Mouse (Mus musculus) myocyte (in vitro differentiated cells): ENCODE measurements around the gene Parvb. TPM values are rescaled to one million over a fixed set of nuclear protein-coding genes. Genes with fewer than 3 reads are reported as not detected.

Source experiments
- H3K27me3 ChIP-seq: one replicate; pipeline ENCODE4 v1.6.1; 2011; ENCODE audit not compliant: control insufficient read depth, insufficient read depth, insufficient read length
- H3K36me3 ChIP-seq: one replicate; pipeline ENCODE4 v1.6.1; 2011; ENCODE audit not compliant: control insufficient read depth, insufficient read depth
- H3K4me2 ChIP-seq: one replicate; pipeline ENCODE4 v1.6.1; 2011; ENCODE audit warnings: low read depth, control low read depth
- H3K4me3 ChIP-seq: one replicate; pipeline ENCODE4 v1.5.1; 2011; ENCODE audit warnings: mild to moderate bottlenecking, control low read depth, moderate library complexity
- H3K79me2 ChIP-seq: one replicate; pipeline ENCODE4 v1.6.1; 2011; ENCODE audit not compliant: control insufficient read depth, insufficient read depth
- H3ac ChIP-seq: one replicate; pipeline ENCODE4 v1.6.1; 2011; ENCODE audit not compliant: control insufficient read depth, insufficient read length
- CEBPB ChIP-seq: IDR thresholded peaks from 2 replicates; pipeline ENCODE4 v1.6.1; 2011; ENCODE audit warnings: mild to moderate bottlenecking, moderate library complexity; ENCODE audit not compliant: poor library complexity, insufficient read depth, severe bottlenecking
- E2F4 ChIP-seq: IDR thresholded peaks from one replicate; pipeline ENCODE4 v1.6.1; 2011; ENCODE audit warnings: mild to moderate bottlenecking, control low read depth, moderate library complexity; ENCODE audit not compliant: insufficient read depth
- MAX ChIP-seq: IDR thresholded peaks from one replicate; pipeline ENCODE4 v1.6.1; 2011; ENCODE audit warnings: low read depth, mild to moderate bottlenecking, control low read depth
- MYOD1 ChIP-seq, 3 experiments: IDR thresholded peaks; one replicate each; pipeline ENCODE4 v1.6.1; 2011; ENCODE audit warnings: control low read depth in 2 of 3, low read depth in 2 of 3, mild to moderate bottlenecking in 2 of 3, moderate library complexity in 1 of 3; ENCODE audit not compliant: insufficient read length in 2 of 3, control insufficient read depth in 1 of 3
- MYOG ChIP-seq, 3 experiments: IDR thresholded peaks; one replicate each; pipeline ENCODE4 v1.6.1; 2011; ENCODE audit warnings: control low read depth in 2 of 3, low read depth in 2 of 3, mild to moderate bottlenecking in 2 of 3; ENCODE audit not compliant: insufficient read length in 2 of 3, control insufficient read depth in 1 of 3, insufficient read depth in 1 of 3
- POLR2A ChIP-seq: IDR thresholded peaks from one replicate; pipeline ENCODE4 v1.6.1; 2011; ENCODE audit warnings: low read depth, mild to moderate bottlenecking, control low read depth, moderate library complexity; ENCODE audit not compliant: insufficient read length
- POLR2AphosphoS2 ChIP-seq: IDR thresholded peaks from one replicate; pipeline ENCODE4 v1.6.1; 2011; ENCODE audit warnings: low read depth, control low read depth; ENCODE audit not compliant: insufficient read length
- REST ChIP-seq: IDR thresholded peaks from one replicate; pipeline ENCODE4 v1.6.1; 2011; ENCODE audit warnings: mild to moderate bottlenecking, control low read depth, moderate library complexity; ENCODE audit not compliant: insufficient read depth, insufficient read length
- SRF ChIP-seq: IDR thresholded peaks from one replicate; pipeline ENCODE4 v1.6.1; 2011; ENCODE audit warnings: low read depth; ENCODE audit not compliant: control insufficient read depth, insufficient read length
- TCF12 ChIP-seq: IDR thresholded peaks from one replicate; pipeline ENCODE4 v1.6.1; 2011; ENCODE audit warnings: mild to moderate bottlenecking, control low read depth; ENCODE audit not compliant: poor library complexity, insufficient read depth, severe bottlenecking
- TCF3 ChIP-seq: IDR thresholded peaks from one replicate; pipeline ENCODE4 v1.6.1; 2011; ENCODE audit warnings: low read depth, control low read depth; ENCODE audit not compliant: insufficient read length
- USF1 ChIP-seq: IDR thresholded peaks from one replicate; pipeline ENCODE4 v1.6.1; 2011; ENCODE audit warnings: low read depth, mild to moderate bottlenecking, control low read depth, moderate library complexity
- polyA plus RNA-seq: library from polyadenylated mRNA; unstranded; fragments of >200 nt; fragmentation: generic; extraction: Trizol; gene quantifications from one replicate; pipeline ENCODE4 v1.2.1, GENCODE M21; 2012; ENCODE audit warnings: missing spikeins

The Parvb gene
- polyA plus RNA-seq, 1 experiment, result 86.2 TPM

DNA sequence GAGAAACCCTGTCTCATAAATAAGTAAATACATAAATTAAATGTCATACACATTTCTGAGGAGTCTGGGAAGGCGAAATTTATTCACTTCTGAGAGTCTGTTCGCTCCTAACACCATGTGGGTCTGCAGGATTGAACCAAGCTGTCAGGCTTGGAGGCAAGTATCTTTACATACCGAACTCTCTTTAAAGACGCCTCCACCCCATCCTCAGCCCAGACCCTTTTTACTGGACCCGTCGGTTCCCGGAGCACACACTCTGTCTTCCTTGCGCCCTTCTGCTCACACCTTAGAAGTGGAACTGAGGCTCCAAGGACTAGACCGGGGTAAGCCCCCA is 40.2 kb upstream of the Parvb start:
- Histone ChIP-seq H3K4me3 (peak overlapping the region; percentile 72), H3K36me3 (peaks cover 11% of the 10 kb centered on the region), H3K4me2 (peak overlapping the region; percentile 78), H3K79me2 (peaks cover 18% of the 10 kb centered on the region), H3K27me3 (peaks cover 8% of the 10 kb centered on the region), H3ac (peak overlapping the region; percentile 66)
- no peak for TF ChIP-seq TCF12
- TF ChIP-seq USF1, result no peak
- no peak for TF ChIP-seq POLR2AphosphoS2
- no peak for TF ChIP-seq TCF3
- TF ChIP-seq E2F4, result no peak
- TF ChIP-seq CEBPB, result no peak
- TF ChIP-seq MAX, result no peak
- TF ChIP-seq SRF, result no peak
- TF ChIP-seq MYOD1 (IDR thresholded peaks at IDR 0.05; ENCODE audit: control insufficient read depth in 1 of 3, insufficient read length in 2 of 3, low read depth in 2 of 3), result no peak
- TF ChIP-seq POLR2A, result no peak
- no peak for TF ChIP-seq MYOG (IDR thresholded peaks at IDR 0.05; ENCODE audit: control insufficient read depth in 1 of 3, insufficient read depth in 1 of 3, insufficient read length in 2 of 3, low read depth in 2 of 3)
- TF ChIP-seq REST, result no peak

- TF ChIP-seq TCF3 (no peak), MYOG (IDR thresholded peaks at IDR 0.05; ENCODE audit: control insufficient read depth in 1 of 3, insufficient read depth in 1 of 3, insufficient read length in 2 of 3, low read depth in 2 of 3) (peak in 1 of 3 experiments; percentile 21), USF1 (peak; percentile 11), POLR2AphosphoS2 (peak; percentile 99), TCF12 (no peak), E2F4 (no peak), SRF (no peak), MAX (peak; percentile 53), POLR2A (peak; percentile 97), CEBPB (no peak), REST (peak; percentile 2), MYOD1 (IDR thresholded peaks at IDR 0.05; ENCODE audit: control insufficient read depth in 1 of 3, insufficient read length in 2 of 3, low read depth in 2 of 3) (peak in 1 of 3 experiments; percentile 10)
Measured at GRCm38 (mm10) chr15:84192058-84192791, 39.6 kb upstream of the Parvb start, which contains the start of gene Samm50. TSS of gene Samm50 (plus strand) at chr15:84192241.

DNA sequence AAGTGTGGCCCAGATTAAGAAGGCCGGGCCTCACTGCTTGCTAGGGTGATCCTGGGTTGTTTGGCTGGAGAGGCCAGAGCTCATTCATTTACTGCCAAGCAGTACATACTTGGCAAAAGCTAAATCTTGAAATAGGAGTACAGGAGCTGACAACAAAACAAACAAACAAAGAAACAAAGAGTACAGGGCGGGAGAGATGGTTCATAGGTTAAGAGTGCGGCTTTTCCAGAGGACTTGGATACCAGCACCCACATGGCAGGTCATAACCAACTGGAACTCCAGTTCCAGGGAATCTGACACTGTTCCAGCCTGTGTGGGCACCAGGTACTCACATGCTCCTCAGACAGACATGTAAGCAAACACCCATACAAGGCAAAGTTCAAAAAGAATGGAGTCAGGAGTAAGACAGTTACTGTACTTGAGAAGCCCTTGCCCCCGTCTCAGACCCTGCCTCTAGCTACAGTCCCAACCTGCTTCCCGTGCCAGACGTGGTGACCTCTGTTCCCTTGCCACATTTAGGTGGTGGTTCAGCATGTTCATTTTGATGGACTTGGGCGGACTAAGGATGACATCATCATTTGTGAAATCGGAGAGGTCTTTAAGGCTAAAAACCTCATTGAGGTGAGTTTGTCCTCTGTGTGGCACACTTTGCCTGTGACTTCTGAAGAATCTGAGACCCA is 35.2 kb upstream of the Parvb start:
- H3K4me2 ChIP-seq, result no peak overlapping the region
- no peaks in the 10 kb centered on the region for H3K27me3 ChIP-seq
- H3K36me3 ChIP-seq, result peaks cover 56% of the 10 kb centered on the region
- H3K4me3 ChIP-seq, result no peak overlapping the region
- H3ac ChIP-seq, result no peak overlapping the region
- TF ChIP-seq MYOG (IDR thresholded peaks at IDR 0.05; ENCODE audit: control insufficient read depth in 1 of 3, insufficient read depth in 1 of 3, insufficient read length in 2 of 3, low read depth in 2 of 3) (no peak), TCF12 (no peak), REST (no peak), CEBPB (no peak), SRF (no peak), TCF3 (no peak), MAX (no peak), POLR2A (no peak), USF1 (no peak), E2F4 (no peak), POLR2AphosphoS2 (no peak), MYOD1 (IDR thresholded peaks at IDR 0.05; ENCODE audit: control insufficient read depth in 1 of 3, insufficient read length in 2 of 3, low read depth in 2 of 3) (no peak)
- H3K79me2 ChIP-seq, result peaks cover 18% of the 10 kb centered on the region

More at GRCm38 (mm10) chr15:84192058-84192791, 39.6 kb upstream of the Parvb start, which contains the start of gene Samm50:
- Histone ChIP-seq H3K4me2 (peak within 1 kb of the TSS; percentile 85), H3ac (peak within 1 kb of the TSS; percentile 66), H3K79me2 (peaks cover 18% of the 10 kb centered on the region), H3K27me3 (peaks cover 7% of the 10 kb centered on the region), H3K4me3 (peak within 1 kb of the TSS; percentile 72), H3K36me3 (peaks cover 16% of the 10 kb centered on the region)

- TF ChIP-seq POLR2A, result no peak
- no peak for TF ChIP-seq REST
- no peak for TF ChIP-seq MAX
- no peak for TF ChIP-seq MYOD1 (IDR thresholded peaks at IDR 0.05; ENCODE audit: control insufficient read depth in 1 of 3, insufficient read length in 2 of 3, low read depth in 2 of 3)
- TF ChIP-seq POLR2AphosphoS2, result no peak
- TF ChIP-seq MYOG (IDR thresholded peaks at IDR 0.05; ENCODE audit: control insufficient read depth in 1 of 3, insufficient read depth in 1 of 3, insufficient read length in 2 of 3, low read depth in 2 of 3), result no peak
- no peak for TF ChIP-seq SRF
- no peak for TF ChIP-seq CEBPB
- TF ChIP-seq TCF12, result no peak
- no peak for TF ChIP-seq USF1
- TF ChIP-seq E2F4, result no peak
- no peak for TF ChIP-seq TCF3
- no peak overlapping the region for H3K4me2 ChIP-seq
- peaks cover 63% of the 10 kb centered on the region for H3K36me3 ChIP-seq
- H3K4me3 ChIP-seq, result no peak overlapping the region
- no peaks in the 10 kb centered on the region for H3K27me3 ChIP-seq
- H3K79me2 ChIP-seq, result no peaks in the 10 kb centered on the region
- H3ac ChIP-seq, result no peak overlapping the region
Measured at GRCm38 (mm10) chr15:84207327-84207726, 24.5 kb upstream of the Parvb start.
